Mouse (Mus musculus) right cerebral cortex, adult 2 months (tissue): ENCODE measurements around the gene Dusp1.

Source experiments
- DNase-seq, 2 experiments: peaks; one replicate each; pipeline ENCODE4 v3.0.0; 2021 to 2022; ENCODE audit warnings: low spot score in 2 of 2

Dusp1 gene

GRCm38 (mm10) chr17:26561290-26561640 lies 663 bp downstream of the Dusp1 start, which contains the start of gene Ergic1:
Gene Ergic1, plus strand, starts transcription at chr17:26561489.
- DNase-seq: peak; percentile 91

GRCm38 (mm10) chr17:26560526-26561289 lies 1.2 kb downstream of the Dusp1 start:
- no peak for DNase-seq

GRCm38 (mm10) chr17:26553033-26553432 lies 8.9 kb downstream of the Dusp1 start:
- no peak for DNase-seq

- DNase-seq: no peak
These were observed 10.8 kb downstream of the Dusp1 start for GRCm38 (mm10) chr17:26551104-26551503.

GRCm38 (mm10) chr17:26549148-26549809 lies 12.6 kb downstream of the Dusp1 start:
- no peak for DNase-seq

- no peak for DNase-seq
These were observed 13.4 kb downstream of the Dusp1 start for GRCm38 (mm10) chr17:26548566-26548965.

- DNase-seq: no peak
These were observed 14.2 kb downstream of the Dusp1 start for GRCm38 (mm10) chr17:26547771-26548170.

GRCm38 (mm10) chr17:26544319-26544963 lies 17.5 kb downstream of the Dusp1 start:
- no peak for DNase-seq

GRCm38 (mm10) chr17:26540083-26540482 lies 21.8 kb downstream of the Dusp1 start:
- no peak for DNase-seq

- DNase-seq: no peak
These were observed 24.0 kb downstream of the Dusp1 start for GRCm38 (mm10) chr17:26537722-26538471.

- no peak for DNase-seq
These were observed 26.4 kb downstream of the Dusp1 start for GRCm38 (mm10) chr17:26535251-26536136.

- DNase-seq: no peak
These were observed 27.2 kb downstream of the Dusp1 start for GRCm38 (mm10) chr17:26534695-26535094.

GRCm38 (mm10) chr17:26533871-26534372 lies 28.0 kb downstream of the Dusp1 start:
- peak in 1 of 2 experiments; percentile 39 for DNase-seq

- DNase-seq: no peak
These were observed 29.4 kb downstream of the Dusp1 start for GRCm38 (mm10) chr17:26532476-26533045.

GRCm38 (mm10) chr17:26531395-26532027 lies 30.4 kb downstream of the Dusp1 start:
- no peak for DNase-seq

- DNase-seq: no peak
These were observed 31.3 kb downstream of the Dusp1 start for GRCm38 (mm10) chr17:26530590-26531081.

GRCm38 (mm10) chr17:26529791-26530241 lies 32.1 kb downstream of the Dusp1 start:
- no peak for DNase-seq

- no peak for DNase-seq
These were observed 33.2 kb downstream of the Dusp1 start for GRCm38 (mm10) chr17:26528751-26529150.

GRCm38 (mm10) chr17:26527291-26527690 lies 34.6 kb downstream of the Dusp1 start:
- DNase-seq: no peak

GRCm38 (mm10) chr17:26525316-26525715 lies 36.6 kb downstream of the Dusp1 start:
- peak in 1 of 2 experiments; percentile 60 for DNase-seq
